Mouse (Mus musculus): ENCODE measurements around the gene Ccdc141. TPM values are rescaled to one million over a fixed set of nuclear protein-coding genes. Genes with fewer than 3 reads are reported as not detected.
"Not testable (repeated sequence)": the region's sequence is repeated elsewhere in the genome, so short reads cannot be mapped to it uniquely, and the experiment has no call there.

Ccdc141 gene
- polyA plus RNA-seq, 1 experiment: 15.9 TPM

GRCm38 (mm10) chr2:77080657-77081056 is 89.8 kb downstream of the Ccdc141 start:
- no peak for DNase-seq (ENCODE audit: extremely low spot score in 1 of 2, low spot score in 1 of 2)

- DNase-seq (ENCODE audit: extremely low spot score in 1 of 2, low spot score in 1 of 2): no peak
Measured at GRCm38 (mm10) chr2:77078746-77079145, 91.7 kb downstream of the Ccdc141 start.

GRCm38 (mm10) chr2:77074373-77074772 is 96.1 kb downstream of the Ccdc141 start:
- no peak for DNase-seq (ENCODE audit: extremely low spot score in 1 of 2, low spot score in 1 of 2)

GRCm38 (mm10) chr2:77073930-77074329 is 96.5 kb downstream of the Ccdc141 start:
- DNase-seq (ENCODE audit: extremely low spot score in 1 of 2, low spot score in 1 of 2): peak in 1 of 2 experiments; percentile 33

- DNase-seq (ENCODE audit: extremely low spot score in 1 of 2, low spot score in 1 of 2): peak in 1 of 2 experiments; percentile 32
Measured at GRCm38 (mm10) chr2:77065294-77065693, 105.1 kb downstream of the Ccdc141 start.

GRCm38 (mm10) chr2:77061871-77062270 is 108.6 kb downstream of the Ccdc141 start:
- DNase-seq (ENCODE audit: extremely low spot score in 1 of 2, low spot score in 1 of 2): peak; percentile 26 to 85

- no peak for DNase-seq (ENCODE audit: extremely low spot score in 1 of 2, low spot score in 1 of 2)
Measured at GRCm38 (mm10) chr2:77059596-77059995, 110.8 kb downstream of the Ccdc141 start.

- peak; percentile 18 to 46 for DNase-seq (ENCODE audit: extremely low spot score in 1 of 2, low spot score in 1 of 2)
Measured at GRCm38 (mm10) chr2:77056367-77056766, 114.1 kb downstream of the Ccdc141 start.

GRCm38 (mm10) chr2:77042912-77043311 is 127.5 kb downstream of the Ccdc141 start:
- DNase-seq (ENCODE audit: extremely low spot score in 1 of 2, low spot score in 1 of 2): no peak

- DNase-seq (ENCODE audit: extremely low spot score in 1 of 2, low spot score in 1 of 2): no peak
Measured at GRCm38 (mm10) chr2:77039683-77040082, 130.8 kb downstream of the Ccdc141 start.

GRCm38 (mm10) chr2:77039281-77039680 is 131.2 kb downstream of the Ccdc141 start:
- DNase-seq (ENCODE audit: extremely low spot score in 1 of 2, low spot score in 1 of 2): no peak

- DNase-seq (ENCODE audit: extremely low spot score in 1 of 2, low spot score in 1 of 2): no peak
Measured at GRCm38 (mm10) chr2:77037211-77037610, 133.2 kb downstream of the Ccdc141 start.

- peak; percentile 11 to 42 for DNase-seq (ENCODE audit: extremely low spot score in 1 of 2, low spot score in 1 of 2)
Measured at GRCm38 (mm10) chr2:77034112-77034511, 136.3 kb downstream of the Ccdc141 start.

- no peak for DNase-seq (ENCODE audit: extremely low spot score in 1 of 2, low spot score in 1 of 2)
Measured at GRCm38 (mm10) chr2:77033322-77034060, 136.9 kb downstream of the Ccdc141 start.

GRCm38 (mm10) chr2:77020649-77021048 is 149.8 kb downstream of the Ccdc141 start:
- DNase-seq (ENCODE audit: extremely low spot score in 1 of 2, low spot score in 1 of 2): no peak

- no peak for DNase-seq (ENCODE audit: extremely low spot score in 1 of 2, low spot score in 1 of 2)
Measured at GRCm38 (mm10) chr2:77017735-77018134, 152.7 kb downstream of the Ccdc141 start.

GRCm38 (mm10) chr2:77013449-77013848 is 157.0 kb downstream of the Ccdc141 start:
- not testable (repeated sequence) for DNase-seq (ENCODE audit: extremely low spot score in 1 of 2, low spot score in 1 of 2)

GRCm38 (mm10) chr2:77011981-77012380 is 158.5 kb downstream of the Ccdc141 start:
- no peak for DNase-seq (ENCODE audit: extremely low spot score in 1 of 2, low spot score in 1 of 2)

- no peak for DNase-seq (ENCODE audit: extremely low spot score in 1 of 2, low spot score in 1 of 2)
Measured at GRCm38 (mm10) chr2:77007015-77007414, 163.4 kb downstream of the Ccdc141 start.

GRCm38 (mm10) chr2:77003148-77003547 is 167.3 kb downstream of the Ccdc141 start:
- no peak for DNase-seq (ENCODE audit: extremely low spot score in 1 of 2, low spot score in 1 of 2)

- DNase-seq (ENCODE audit: extremely low spot score in 1 of 2, low spot score in 1 of 2): no peak
Measured at GRCm38 (mm10) chr2:76998351-76998750, 172.1 kb downstream of the Ccdc141 start.

- DNase-seq (ENCODE audit: extremely low spot score in 1 of 2, low spot score in 1 of 2): peak in 1 of 2 experiments; percentile 44
Measured at GRCm38 (mm10) chr2:76992493-76993201, 177.8 kb downstream of the Ccdc141 start.

Measured in frontal cortex, adult 2 months (tissue).